Mouse (Mus musculus) adrenal gland, adult 18-20 months (tissue): Measurements from ENCODE around the gene Kif13a. TPM values are rescaled to one million over a fixed set of nuclear protein-coding genes. Genes with fewer than 3 reads are reported as not detected.

ENCODE experiments used
- DNase-seq, 2 experiments: peaks; one replicate each; pipeline ENCODE4 v3.0.0; 2021 to 2022; ENCODE audit warnings: low spot score in 2 of 2
- total RNA-seq, 2 experiments: library from RNA; stranded (reverse); gene quantifications; 1 replicate in 1 of 2; 2 replicates in 1 of 2; pipeline ENCODE4 v1.2.3; 2021

The Kif13a gene
- total RNA-seq, 2 experiments from 2014 or later, result 27.1 to 30.5 TPM

GRCm38 (mm10) chr13:46885759-46886060, 44.0 kb downstream of the Kif13a start:
- no peak for DNase-seq

- no peak for DNase-seq
These were observed 44.5 kb downstream of the Kif13a start for GRCm38 (mm10) chr13:46884898-46885758.

- DNase-seq, result no peak
These were observed 45.7 kb downstream of the Kif13a start for GRCm38 (mm10) chr13:46883976-46884375.

GRCm38 (mm10) chr13:46883381-46883780, 46.3 kb downstream of the Kif13a start:
- DNase-seq, result peak; percentile 29 to 50

GRCm38 (mm10) chr13:46880736-46881135, 48.9 kb downstream of the Kif13a start:
- no peak for DNase-seq

- DNase-seq, result no peak
These were observed 49.4 kb downstream of the Kif13a start for GRCm38 (mm10) chr13:46880243-46880642.

- no peak for DNase-seq
These were observed 52.6 kb downstream of the Kif13a start for GRCm38 (mm10) chr13:46877049-46877448.

GRCm38 (mm10) chr13:46875377-46875776, 54.3 kb downstream of the Kif13a start:
- DNase-seq, result no peak

- DNase-seq, result no peak
These were observed 56.9 kb downstream of the Kif13a start for GRCm38 (mm10) chr13:46872732-46873131.

GRCm38 (mm10) chr13:46872194-46872593, 57.5 kb downstream of the Kif13a start:
- no peak for DNase-seq

- no peak for DNase-seq
These were observed 60.2 kb downstream of the Kif13a start for GRCm38 (mm10) chr13:46869464-46869863.

GRCm38 (mm10) chr13:46863169-46863748, 66.4 kb downstream of the Kif13a start:
- DNase-seq, result no peak

GRCm38 (mm10) chr13:46859876-46860275, 69.8 kb downstream of the Kif13a start:
- no peak for DNase-seq

- no peak for DNase-seq
These were observed 70.5 kb downstream of the Kif13a start for GRCm38 (mm10) chr13:46859173-46859572.

GRCm38 (mm10) chr13:46858835-46859152, 70.9 kb downstream of the Kif13a start:
- DNase-seq, result no peak

- DNase-seq, result no peak
These were observed 71.4 kb downstream of the Kif13a start for GRCm38 (mm10) chr13:46858143-46858834.

- no peak for DNase-seq
These were observed 75.2 kb downstream of the Kif13a start for GRCm38 (mm10) chr13:46854456-46854855.

GRCm38 (mm10) chr13:46852470-46852869, 77.2 kb downstream of the Kif13a start:
- DNase-seq, result no peak

GRCm38 (mm10) chr13:46845456-46845855, 84.2 kb downstream of the Kif13a start:
- no peak for DNase-seq

GRCm38 (mm10) chr13:46844561-46845235, 85.0 kb downstream of the Kif13a start:
- no peak for DNase-seq

GRCm38 (mm10) chr13:46843646-46844045, 86.0 kb downstream of the Kif13a start:
- no peak for DNase-seq

GRCm38 (mm10) chr13:46842185-46842584, 87.5 kb downstream of the Kif13a start:
- peak in 1 of 2 experiments; percentile 17 for DNase-seq
